Mouse (Mus musculus) T-helper 17 cell (primary cell): ENCODE data around the gene Cdkl3.
"Not testable (repeated sequence)": the region's sequence is repeated elsewhere in the genome, so short reads cannot be mapped to it uniquely, and the experiment has no call there.

Experiments
- in situ Hi-C, 2 experiments: fragments of 300-600 bp; cut with MboI, MseI; formaldehyde crosslinking; loops; 1 replicate in 1 of 2; 2 replicates in 1 of 2; pipeline ENCODE4 v1.15.1; 2025; ENCODE audit warnings: high pct_unique_total_duplicates in 2 of 2

Gene Cdkl3

GRCm38 (mm10) chr11:52108796-52109195, 104.8 kb downstream of the Cdkl3 start:
- in situ Hi-C loops: no loop called here

GRCm38 (mm10) chr11:52109421-52109820, 105.4 kb downstream of the Cdkl3 start:
- in situ Hi-C loops: no loop called here

- in situ Hi-C loops: no loop called here
Observed at GRCm38 (mm10) chr11:52115479-52115878, 111.5 kb downstream of the Cdkl3 start.

DNA sequence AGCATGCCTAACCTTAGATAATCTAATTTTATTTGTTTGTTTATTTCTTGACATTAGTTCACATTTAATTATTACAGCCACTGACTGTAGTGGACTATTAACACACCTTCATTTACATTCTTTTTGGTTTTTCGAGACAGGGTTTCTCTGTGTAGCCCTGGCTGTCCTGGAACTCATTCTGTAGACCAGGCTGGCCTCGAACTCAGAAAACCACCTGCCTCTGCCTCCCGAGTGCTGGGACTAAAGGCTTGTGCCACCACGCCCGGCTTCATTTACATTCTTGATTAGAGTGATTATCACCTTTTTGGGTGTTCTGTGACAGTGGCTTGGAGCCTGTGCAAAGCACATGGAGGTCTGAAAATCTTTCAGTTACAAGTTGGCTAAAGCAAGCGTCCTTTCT, 112.1 kb downstream of the Cdkl3 start:
- in situ Hi-C loops: not testable (repeated sequence)

DNA sequence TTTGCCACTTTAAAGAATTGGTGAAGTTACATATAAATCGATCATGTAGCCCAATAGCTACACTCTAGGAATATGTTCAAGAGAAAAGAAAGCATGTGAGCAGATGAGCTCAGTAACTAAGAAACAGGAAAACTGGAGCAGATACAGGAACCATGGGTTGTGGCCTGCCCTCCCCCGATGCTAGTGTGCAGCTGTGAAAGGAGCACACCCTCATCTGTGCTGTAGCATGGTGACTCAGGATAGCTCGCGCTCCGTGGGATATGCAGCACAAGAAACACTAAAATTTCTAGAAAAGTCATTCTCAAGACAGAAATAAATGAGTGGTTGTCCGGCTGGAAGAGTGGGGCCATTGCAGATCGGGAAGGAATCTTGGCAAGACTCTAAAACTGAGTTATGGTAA, 113.1 kb downstream of the Cdkl3 start:
- in situ Hi-C loops: no loop called here

- in situ Hi-C loops: not testable (repeated sequence)
Observed at GRCm38 (mm10) chr11:52120415-52120814, 116.4 kb downstream of the Cdkl3 start.

DNA sequence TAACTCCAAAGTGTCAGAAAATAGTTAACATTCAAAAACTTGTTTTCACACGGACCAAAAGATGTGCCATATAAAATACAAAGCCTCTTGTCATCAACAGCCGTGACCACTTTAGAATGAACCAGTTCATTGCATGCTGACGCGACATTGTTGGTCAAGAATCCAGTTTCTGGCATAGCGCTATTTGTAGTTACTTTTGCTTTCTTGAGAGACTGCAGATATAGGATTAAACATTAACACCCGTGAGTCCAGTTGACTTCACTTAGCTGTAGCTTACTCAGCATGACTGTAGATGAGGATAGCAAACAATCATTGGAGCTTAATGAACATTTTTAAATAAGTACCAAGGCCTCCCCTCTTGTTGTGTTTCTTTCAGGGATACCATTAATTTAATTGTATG, 118.0 kb downstream of the Cdkl3 start:
- in situ Hi-C loops: no loop called here

DNA sequence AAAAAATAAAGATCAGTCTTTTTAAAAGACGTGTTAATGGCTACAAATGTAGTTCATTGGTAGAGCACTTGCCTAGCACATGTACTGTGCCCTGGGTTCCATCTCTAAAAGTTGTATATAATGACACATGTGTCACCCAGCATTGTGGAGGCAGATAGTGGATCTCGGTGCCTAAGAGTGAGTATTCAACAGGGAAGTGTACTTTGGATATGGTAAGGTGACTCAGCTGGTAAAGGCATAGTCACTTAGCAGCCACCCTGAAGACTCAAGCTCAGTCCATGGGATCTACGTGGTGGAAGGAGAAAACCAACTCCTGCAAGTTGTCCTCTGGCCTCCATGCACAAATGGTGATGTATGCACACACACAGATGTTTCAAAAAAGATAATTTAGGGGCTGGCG, 120.4 kb downstream of the Cdkl3 start:
- in situ Hi-C loops: no loop called here

DNA sequence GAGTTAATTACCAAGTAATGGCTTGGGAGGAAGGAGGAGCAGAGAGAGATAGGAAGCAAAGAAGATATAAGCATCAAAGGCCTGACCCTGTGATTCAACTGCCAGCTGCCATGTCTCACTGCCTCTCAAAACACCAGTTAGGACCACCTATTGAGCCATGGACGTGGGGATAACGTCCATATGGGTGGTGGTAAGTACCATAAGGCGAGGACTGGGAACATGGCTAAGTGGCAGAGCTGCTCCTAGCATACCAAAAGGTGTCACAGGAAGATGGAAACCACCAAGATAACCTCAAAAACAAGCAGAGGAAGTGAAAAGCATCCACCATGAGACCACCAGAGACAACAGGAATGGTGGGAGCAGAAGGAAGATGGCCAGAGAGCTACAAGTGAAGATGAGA, 123.1 kb downstream of the Cdkl3 start:
- in situ Hi-C loops: no loop called here

DNA sequence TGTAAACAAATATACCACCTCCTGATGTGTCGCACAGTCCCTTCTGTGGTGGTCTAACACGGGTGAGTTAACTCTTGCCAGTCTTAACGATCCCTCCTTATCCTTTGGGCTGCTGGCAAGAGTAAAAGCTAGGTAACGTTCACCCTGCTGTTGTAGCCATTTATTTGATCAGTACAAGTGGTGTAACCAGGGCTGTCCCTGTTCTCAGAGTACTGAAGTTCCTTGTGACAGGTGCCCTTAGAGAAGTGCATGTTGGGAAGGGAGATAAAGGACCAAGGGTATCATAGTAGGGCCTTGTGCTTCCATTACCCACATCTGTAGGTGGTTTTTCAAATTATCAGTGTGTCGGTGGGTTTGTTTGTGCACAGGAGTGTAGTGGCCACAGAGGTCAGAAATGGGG, 123.7 kb downstream of the Cdkl3 start:
- in situ Hi-C loops: no loop called here

DNA sequence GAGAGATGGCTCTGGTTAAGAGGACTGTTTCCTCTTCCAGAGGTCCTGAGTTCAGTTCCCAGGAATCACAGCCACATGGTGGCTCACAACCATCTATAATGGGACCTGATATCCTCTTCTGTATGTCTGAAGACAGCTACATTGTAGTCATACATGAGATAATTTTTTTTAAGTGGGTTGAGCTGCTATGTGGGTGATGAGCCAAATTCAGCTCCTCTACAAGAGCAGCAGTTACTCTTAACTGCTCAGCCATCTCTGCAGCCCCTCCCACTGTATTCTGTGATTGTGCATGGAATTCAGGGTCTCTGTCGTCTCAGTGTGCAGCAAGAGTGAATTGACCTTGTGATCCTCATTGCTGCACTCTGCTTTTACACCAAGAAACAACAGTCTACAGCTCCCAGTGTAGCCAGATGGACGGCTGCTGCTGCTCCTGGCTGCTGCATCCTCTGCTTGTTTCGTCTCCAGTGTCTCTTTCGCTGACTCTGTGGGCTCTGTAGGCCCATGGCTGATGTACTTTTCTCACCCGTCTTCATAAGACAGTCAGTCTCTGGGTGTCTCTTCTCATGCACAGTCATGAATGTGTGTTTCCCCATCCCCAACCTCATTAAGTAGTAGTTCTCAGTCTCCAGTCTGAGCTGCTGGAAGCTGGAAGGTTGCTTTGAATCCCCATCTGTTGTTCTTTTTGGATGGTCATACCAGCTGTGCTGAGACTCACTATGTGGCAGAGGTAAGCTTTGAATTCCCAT, 124.5 kb downstream of the Cdkl3 start:
- in situ Hi-C loops: no loop called here

DNA sequence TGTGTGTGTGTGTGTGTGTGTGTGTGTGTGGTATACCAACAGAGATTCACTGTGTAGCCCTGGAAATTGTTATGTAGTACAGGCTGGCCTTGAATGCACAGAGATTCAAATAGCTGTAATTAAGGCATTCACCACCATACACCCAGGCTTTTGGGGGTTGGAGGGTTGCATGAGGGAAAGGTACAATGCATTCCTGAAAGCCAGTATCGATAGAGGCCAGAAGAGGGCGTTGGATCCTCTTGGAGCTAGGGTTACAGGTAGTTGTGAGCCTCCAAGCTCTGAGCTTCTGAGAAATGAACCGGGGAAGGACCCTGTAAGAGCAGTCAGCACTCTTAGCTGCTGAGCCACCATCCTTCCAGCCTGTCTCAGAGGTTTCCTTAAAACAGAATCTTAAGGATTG, 125.2 kb downstream of the Cdkl3 start:
- in situ Hi-C loops: no loop called here

GRCm38 (mm10) chr11:52129621-52130450, 125.8 kb downstream of the Cdkl3 start:
- in situ Hi-C loops: loop anchor here in 1 of 2 experiments (5.0 kb wide), 1 partner anchor 92 kb away; no protein-coding TSS in a partner anchor

- in situ Hi-C loops: loop anchor here in 1 of 2 experiments (5.0 kb wide), 1 partner anchor 92 kb away; no protein-coding TSS in a partner anchor
Observed at GRCm38 (mm10) chr11:52130451-52131068, 126.5 kb downstream of the Cdkl3 start.
